Mouse (Mus musculus) CH12.LX (cell line): ENCODE measurements around the gene Anxa11. TPM values are rescaled to one million over a fixed set of nuclear protein-coding genes. Genes with fewer than 3 reads are reported as not detected.

ENCODE experiments used
- DNase-seq: peaks from one replicate; pipeline ENCODE4 v3.0.0-alpha.2; 2013; ENCODE audit errors: extremely low read depth
- H3K27ac ChIP-seq: 2 replicates; pipeline ENCODE4 v1.5.1; 2012; ENCODE audit warnings: low read depth, mild to moderate bottlenecking, control low read depth, moderate library complexity; ENCODE audit not compliant: insufficient read depth
- H3K27me3 ChIP-seq: replicated peaks from 2 replicates; pipeline ENCODE3; 2012; ENCODE audit warnings: inconsistent platforms
- H3K36me3 ChIP-seq, 2 experiments: replicated peaks in 1 of 2; 2 replicates each; pipeline versions ENCODE3 to v1.6.1; 2012; ENCODE audit warnings: inconsistent platforms in 1 of 2, low read length in 1 of 2, mild to moderate bottlenecking in 1 of 2, mixed read lengths in 1 of 2, moderate library complexity in 1 of 2; ENCODE audit not compliant: control insufficient read depth in 1 of 2, insufficient read depth in 1 of 2
- H3K4me1 ChIP-seq, 2 experiments: 2 replicates each; pipeline ENCODE4 v1.6.1; 2012; ENCODE audit warnings: inconsistent platforms in 1 of 2, moderate library complexity in 1 of 2; ENCODE audit not compliant: insufficient read depth in 2 of 2, control insufficient read depth in 1 of 2
- H3K4me2 ChIP-seq: 2 replicates; pipeline ENCODE4 v1.6.1; 2012; ENCODE audit warnings: low read depth, mild to moderate bottlenecking, control low read depth; ENCODE audit not compliant: poor library complexity, insufficient read depth, severe bottlenecking
- H3K4me3 ChIP-seq, 3 experiments: fragments of 150-350 bp in 1 of 3; sonication (generic) in 1 of 3; replicated peaks in 1 of 3; 2 replicates each; pipeline versions ENCODE3 to v1.5.1; 2011 to 2012; ENCODE audit warnings: low read depth in 2 of 3, low read length in 2 of 3, mild to moderate bottlenecking in 2 of 3, moderate library complexity in 2 of 3, control low read depth in 1 of 3, improper control_type of control experiment in 1 of 3, inconsistent platforms in 1 of 3, mixed read lengths in 1 of 3; ENCODE audit not compliant: poor library complexity in 1 of 3
- H3K79me2 ChIP-seq: replicated peaks from 2 replicates; pipeline ENCODE4 v1.6.1; 2012; ENCODE audit warnings: mild to moderate bottlenecking, moderate library complexity; ENCODE audit not compliant: control insufficient read depth, poor library complexity, insufficient read depth, severe bottlenecking; ENCODE audit errors: extremely low read depth
- H3K9ac ChIP-seq: 2 replicates; pipeline ENCODE4 v1.6.1; 2012; ENCODE audit warnings: low read depth, mild to moderate bottlenecking, control low read depth, moderate library complexity; ENCODE audit not compliant: insufficient read depth
- H3K9me3 ChIP-seq: replicated peaks from 2 replicates; pipeline ENCODE3; 2012; ENCODE audit warnings: low read length, inconsistent platforms, mixed read lengths
- BHLHE40 ChIP-seq: IDR thresholded peaks from 2 replicates; pipeline ENCODE4 v1.6.1; 2011; ENCODE audit warnings: mild to moderate bottlenecking, low read depth, low read length, improper control_type of control experiment
- CTCF ChIP-seq, 2 experiments: IDR thresholded peaks in 1 of 2; conservative IDR thresholded peaks in 1 of 2; 2 replicates each; pipeline ENCODE4 v1.5.1; 2011 to 2012; ENCODE audit warnings: low read depth in 2 of 2, low read length in 2 of 2, improper control_type of control experiment in 1 of 2, inconsistent platforms in 1 of 2, mild to moderate bottlenecking in 1 of 2, moderate library complexity in 1 of 2
- E2F4 ChIP-seq: IDR thresholded peaks from 2 replicates; pipeline ENCODE4 v1.6.1; 2011; ENCODE audit warnings: low read depth, low read length, improper control_type of control experiment; ENCODE audit not compliant: insufficient replicate concordance
- ELF1 ChIP-seq: IDR thresholded peaks from 2 replicates; pipeline ENCODE4 v1.6.1; 2014; ENCODE audit warnings: low read depth, mild to moderate bottlenecking, inconsistent platforms, low read length, improper control_type of control experiment
- EP300 ChIP-seq: IDR thresholded peaks from 2 replicates; pipeline ENCODE4 v1.6.1; 2011; ENCODE audit warnings: low read length, improper control_type of control experiment
- ETS1 ChIP-seq: conservative IDR thresholded peaks from 2 replicates; pipeline ENCODE4 v1.6.1; 2012; ENCODE audit warnings: low read depth, mild to moderate bottlenecking, inconsistent platforms, low read length, improper control_type of control experiment, moderate library complexity
- IRF4 ChIP-seq: IDR thresholded peaks from 2 replicates; pipeline ENCODE4 v1.6.1; 2014; ENCODE audit warnings: low read depth, mild to moderate bottlenecking, inconsistent platforms, low read length, improper control_type of control experiment
- JUND ChIP-seq: conservative IDR thresholded peaks from 2 replicates; pipeline ENCODE4 v1.6.1; 2011; ENCODE audit warnings: low read depth, low read length, improper control_type of control experiment
- KAT2A ChIP-seq: IDR thresholded peaks from 2 replicates; pipeline ENCODE4 v1.6.1; 2012; ENCODE audit warnings: low read length, improper control_type of control experiment, inconsistent platforms; ENCODE audit not compliant: insufficient replicate concordance
- MAZ ChIP-seq: IDR thresholded peaks from 2 replicates; pipeline ENCODE4 v1.6.1; 2012; ENCODE audit warnings: low read depth, mild to moderate bottlenecking, inconsistent platforms, low read length, improper control_type of control experiment, moderate library complexity
- MEF2A ChIP-seq: IDR thresholded peaks from 2 replicates; pipeline ENCODE4 v1.6.1; 2014; ENCODE audit warnings: low read depth, mild to moderate bottlenecking, inconsistent platforms, low read length, improper control_type of control experiment, borderline replicate concordance
- MXI1 ChIP-seq: IDR thresholded peaks from 2 replicates; pipeline ENCODE4 v1.6.1; 2011; ENCODE audit warnings: mild to moderate bottlenecking, low read depth, low read length, improper control_type of control experiment
- NELFE ChIP-seq: IDR thresholded peaks from 2 replicates; pipeline ENCODE4 v1.6.1; 2011; ENCODE audit warnings: low read depth, low read length, improper control_type of control experiment
- RAD21 ChIP-seq: IDR thresholded peaks from 2 replicates; pipeline ENCODE4 v1.6.1; 2011; ENCODE audit warnings: low read depth, mild to moderate bottlenecking, low read length, improper control_type of control experiment, moderate library complexity
- SIN3A ChIP-seq: IDR thresholded peaks from 2 replicates; pipeline ENCODE4 v1.6.1; 2012; ENCODE audit warnings: low read length, improper control_type of control experiment, inconsistent platforms
- SMC3 ChIP-seq: IDR thresholded peaks from 2 replicates; pipeline ENCODE4 v1.6.1; 2011; ENCODE audit warnings: low read depth, low read length, improper control_type of control experiment
- TBP ChIP-seq: conservative IDR thresholded peaks from 2 replicates; pipeline ENCODE4 v1.6.1; 2011; ENCODE audit warnings: low read depth, low read length, improper control_type of control experiment
- TCF12 ChIP-seq: IDR thresholded peaks from 2 replicates; pipeline ENCODE4 v1.6.1; 2014; ENCODE audit warnings: low read depth, mild to moderate bottlenecking, inconsistent platforms, low read length, improper control_type of control experiment
- UBTF ChIP-seq: IDR thresholded peaks from 2 replicates; pipeline ENCODE4 v1.6.1; 2012; ENCODE audit warnings: low read depth, mild to moderate bottlenecking, inconsistent platforms, low read length, improper control_type of control experiment, moderate library complexity
- USF1 ChIP-seq: IDR thresholded peaks from 2 replicates; pipeline ENCODE4 v1.6.1; 2014; ENCODE audit warnings: low read depth, mild to moderate bottlenecking, inconsistent platforms, low read length, improper control_type of control experiment
- USF2 ChIP-seq: conservative IDR thresholded peaks from 2 replicates; pipeline ENCODE4 v1.6.1; 2011; ENCODE audit warnings: low read depth, low read length, improper control_type of control experiment
- ZC3H11A ChIP-seq: IDR thresholded peaks from 2 replicates; pipeline ENCODE4 v1.6.1; 2012; ENCODE audit warnings: low read depth, mild to moderate bottlenecking, inconsistent platforms, low read length, improper control_type of control experiment
- ZNF384 ChIP-seq: IDR thresholded peaks from 2 replicates; pipeline ENCODE4 v1.6.1; 2012; ENCODE audit warnings: low read depth, low read length, improper control_type of control experiment, inconsistent platforms
- dilution Hi-C: fragments of 300-500 bp; cut with MboI; formaldehyde crosslinking; loops from 2 replicates; pipeline ENCODE4 v1.14.3; 2020; ENCODE audit warnings: low sequenced_read_pairs; ENCODE audit not compliant: extremely low pct_unique_long_range_greater_than_20kb, extremely low pct_ligation_motif_present
- in situ Hi-C: fragments of 300-500 bp; cut with MboI; formaldehyde crosslinking; loops from 3 replicates; pipeline ENCODE4 v1.14.3; 2019; ENCODE audit warnings: low sequenced_read_pairs, low pct_ligation_motif_present, low pct_unique_long_range_greater_than_20kb, mixed read lengths
- polyA plus RNA-seq: library from polyadenylated mRNA; unstranded; fragments of >175 nt; gene quantifications from 2 replicates; pipeline ENCODE4 v1.2.1, GENCODE M21; 2012; ENCODE audit warnings: low read depth; ENCODE audit not compliant: insufficient read length
- total RNA-seq, 2 experiments: library from RNA; depleted of rRNA; stranded (reverse); fragments of 300-350 nt in 1 of 2; fragments of >200 nt in 1 of 2; gene quantifications; 2 replicates each; pipeline ENCODE4 v1.2.3; 2012 to 2014

Anxa11 gene
- total and polyA plus RNA-seq, 3 experiments: 5.0 to 35.0 (median 8.4) TPM

DNA sequence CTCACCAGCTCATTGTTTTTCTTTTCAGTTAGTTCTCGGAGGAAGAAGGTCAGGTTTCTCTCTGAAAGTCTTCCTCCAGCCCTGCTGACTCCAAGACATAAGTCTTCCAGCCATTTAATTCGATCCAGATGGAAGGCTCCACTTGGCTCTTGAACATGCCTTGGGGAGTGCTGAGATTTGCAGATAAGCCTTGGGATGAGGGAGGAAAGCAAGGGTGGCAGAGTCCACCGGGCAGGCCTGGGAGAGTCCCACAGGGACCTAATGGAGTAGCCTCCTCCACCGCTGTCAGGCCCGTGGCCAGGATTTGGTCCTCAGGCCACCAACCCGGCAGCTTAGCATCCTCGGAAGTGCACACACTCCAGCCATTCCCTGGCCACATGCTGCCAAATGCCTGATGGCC lies 45.3 kb upstream of the Anxa11 start:
- Histone ChIP-seq H3K79me2 (no peaks in the 10 kb centered on the region), H3K4me1 (0 out of 4 replicates have a peak, but pooled peaks cover 0 to 2% of the 10 kb centered on the region in 2 experiments), H3K27ac (no peak overlapping the region), H3K9me3 (no peaks in the 10 kb centered on the region), H3K36me3 (no peaks in the 10 kb centered on the region), H3K4me3 (no peak overlapping the region), H3K4me2 (no peak overlapping the region), H3K27me3 (peaks cover 4% of the 10 kb centered on the region), H3K9ac (no peak overlapping the region)
- dilution Hi-C loops: no loop called here
- DNase-seq: no peak
- TF ChIP-seq TBP: no peak
- TF ChIP-seq BHLHE40: no peak
- in situ Hi-C loops: no loop called here

DNA sequence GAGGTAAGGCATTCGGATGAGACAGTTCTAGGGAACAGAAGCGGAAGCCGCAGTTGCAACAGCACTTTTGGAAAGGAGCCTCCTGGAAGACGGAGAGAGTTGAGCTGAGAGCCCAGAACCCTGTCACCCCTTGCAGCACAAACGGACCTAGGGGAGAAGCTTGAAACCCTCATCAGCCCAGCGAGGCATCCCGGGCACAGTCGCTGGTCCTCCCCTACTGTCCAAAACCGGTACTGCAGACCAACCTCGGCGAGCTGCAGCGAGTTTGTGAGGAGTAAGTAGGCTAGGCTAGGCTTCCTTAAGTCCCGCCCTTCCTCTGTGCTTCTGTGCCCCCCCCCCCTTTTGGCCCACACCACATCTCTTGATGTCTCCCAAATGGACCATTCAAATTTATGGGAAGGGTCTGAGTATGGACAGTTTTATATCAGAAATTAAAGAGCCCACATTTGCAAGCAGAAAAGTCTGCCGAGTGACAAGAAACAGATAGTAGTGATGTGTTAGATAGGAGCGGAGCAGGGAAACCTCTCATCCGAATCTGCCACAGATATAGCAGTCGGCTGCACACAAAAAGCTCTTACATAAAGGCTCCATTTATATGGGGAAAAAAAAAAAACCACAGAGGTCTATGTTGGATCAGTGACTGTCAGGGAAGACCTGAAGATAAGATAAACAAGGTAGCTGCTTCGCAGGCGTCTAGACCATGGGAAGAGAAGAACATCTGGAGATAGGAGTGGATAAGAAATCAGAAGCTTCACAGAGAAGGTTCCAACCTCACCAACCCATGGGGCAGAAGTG lies 41.6 kb upstream of the Anxa11 start:
- peaks cover 5% of the 10 kb centered on the region for H3K27me3 ChIP-seq
- H3K36me3 ChIP-seq: no peaks in the 10 kb centered on the region
- H3K27ac ChIP-seq: no peak overlapping the region
- no peaks in the 10 kb centered on the region for H3K79me2 ChIP-seq
- dilution Hi-C loops: no loop called here
- TF ChIP-seq IRF4 (peak; percentile 24; the same call in 1 of the 2 replicates), MAZ (no peak), SMC3 (peak; percentile 82), BHLHE40 (no peak), ZC3H11A (peak; percentile 7; the same call in 1 of the 2 replicates), NELFE (peak; percentile 34; the same call in 1 of the 2 replicates), RAD21 (peak; percentile 85), MXI1 (no peak), CTCF (conservative IDR thresholded peaks at IDR 0.05 in 1 of 2, IDR thresholded peaks at IDR 0.05 in 1 of 2; ENCODE audit: low read depth in 2 of 2, low read length in 2 of 2) (peak; percentile 88 to 93)
- TF ChIP-seq, all 38 proteins: peak for 6
- no peak overlapping the region for H3K4me3 ChIP-seq
- DNase-seq: peak; percentile 60
- in situ Hi-C loops: no loop called here
- H3K4me2 ChIP-seq: no peak overlapping the region
- H3K4me1 ChIP-seq: 0 out of 4 replicates have a peak, but pooled peaks cover 0 to 2% of the 10 kb centered on the region in 2 experiments
- H3K9ac ChIP-seq: no peak overlapping the region
- H3K9me3 ChIP-seq: no peaks in the 10 kb centered on the region

DNA sequence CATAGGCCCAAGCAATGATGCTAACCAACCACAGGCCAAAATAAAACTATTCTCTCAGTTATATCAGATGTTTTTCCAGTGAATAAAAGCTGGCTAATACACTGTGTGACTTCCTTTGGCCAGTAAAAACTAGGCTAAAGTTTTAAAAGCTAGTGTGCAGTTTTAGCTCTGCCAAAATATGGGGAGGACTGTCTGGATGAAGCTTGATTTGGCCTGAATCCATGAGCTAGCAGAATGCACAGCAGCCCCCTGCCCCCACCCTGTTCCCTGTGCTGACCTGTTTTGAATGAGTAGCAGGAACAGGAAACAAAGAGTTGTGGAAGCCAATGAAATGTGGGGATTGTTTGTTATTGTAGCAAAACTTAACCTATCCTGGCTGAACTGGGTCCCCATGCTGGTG lies 39.4 kb upstream of the Anxa11 start:
- dilution Hi-C loops (no loop called here), in situ Hi-C loops (no loop called here)
- no peak overlapping the region for H3K4me2 ChIP-seq
- H3K9me3 ChIP-seq: no peaks in the 10 kb centered on the region
- H3K27ac ChIP-seq: no peak overlapping the region
- H3K4me3 ChIP-seq: no peak overlapping the region
- no peak overlapping the region for H3K9ac ChIP-seq
- no peak for DNase-seq
- no peaks in the 10 kb centered on the region for H3K4me1 ChIP-seq
- peaks cover 2% of the 10 kb centered on the region for H3K27me3 ChIP-seq
- no peaks in the 10 kb centered on the region for H3K36me3 ChIP-seq
- TF ChIP-seq UBTF (no peak), ZNF384 (no peak), CTCF (conservative IDR thresholded peaks at IDR 0.05 in 1 of 2, IDR thresholded peaks at IDR 0.05 in 1 of 2; ENCODE audit: low read depth in 2 of 2, low read length in 2 of 2) (no peak), E2F4 (no peak), USF1 (no peak), KAT2A (no peak), USF2 (no peak), BHLHE40 (no peak), NELFE (no peak), TCF12 (no peak), MEF2A (no peak), RAD21 (no peak), ETS1 (no peak), SMC3 (no peak), JUND (no peak), SIN3A (no peak), ZC3H11A (no peak), EP300 (no peak), MAZ (no peak), ELF1 (no peak)
- no peaks in the 10 kb centered on the region for H3K79me2 ChIP-seq
